Mouse (Mus musculus) thymus, adult 2 months (tissue): ENCODE data around the gene Zscan18.
"Not testable (repeated sequence)": the region's sequence is repeated elsewhere in the genome, so short reads cannot be mapped to it uniquely, and the experiment has no call there.

Experiments
- CTCF ChIP-seq: fragments of 200-500 bp; IDR thresholded peaks from 2 replicates; pipeline ENCODE4 v1.5.1; 2012; ENCODE audit warnings: mild to moderate bottlenecking, control low read depth, low read length, moderate library complexity, borderline replicate concordance; ENCODE audit not compliant: control insufficient read depth, poor library complexity, insufficient read depth; ENCODE audit errors: extremely low read depth
- POLR2A ChIP-seq: fragments of 200-500 bp; IDR thresholded peaks from 2 replicates; pipeline ENCODE4 v1.6.1; 2012; ENCODE audit warnings: mild to moderate bottlenecking, low read length, control low read depth, moderate library complexity; ENCODE audit not compliant: control insufficient read depth, poor library complexity, insufficient read depth; ENCODE audit errors: extremely low read depth

DNA sequence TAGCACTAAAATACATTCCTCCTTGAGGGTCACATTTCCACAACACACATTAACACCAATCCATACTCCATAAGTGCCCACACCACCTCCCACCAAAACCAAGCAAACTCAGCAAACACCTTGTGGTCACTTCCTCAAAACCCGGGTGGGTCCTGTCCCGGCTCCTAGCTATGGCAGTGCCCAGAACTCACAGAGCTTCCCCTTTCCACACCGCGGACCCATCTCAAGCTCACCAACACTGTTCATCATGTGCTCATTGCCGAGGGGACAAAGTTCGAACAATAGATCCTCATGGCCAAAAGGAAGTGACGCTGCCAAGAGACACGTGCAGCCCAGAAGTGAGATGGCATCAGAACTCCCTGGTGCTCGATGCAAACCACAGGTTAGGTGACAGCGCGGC lies 10.8 kb downstream of the Zscan18 start:
- not testable (repeated sequence) for TF ChIP-seq CTCF, POLR2A
